Mouse (Mus musculus): Measurements from ENCODE around the gene Sf3a3. TPM values are rescaled to one million over a fixed set of nuclear protein-coding genes. Genes with fewer than 3 reads are reported as not detected.

Sf3a3 gene
- polyA plus RNA-seq (2012; rRNA removed) = 24.2 and 24.7 TPM in 2 replicates

DNA sequence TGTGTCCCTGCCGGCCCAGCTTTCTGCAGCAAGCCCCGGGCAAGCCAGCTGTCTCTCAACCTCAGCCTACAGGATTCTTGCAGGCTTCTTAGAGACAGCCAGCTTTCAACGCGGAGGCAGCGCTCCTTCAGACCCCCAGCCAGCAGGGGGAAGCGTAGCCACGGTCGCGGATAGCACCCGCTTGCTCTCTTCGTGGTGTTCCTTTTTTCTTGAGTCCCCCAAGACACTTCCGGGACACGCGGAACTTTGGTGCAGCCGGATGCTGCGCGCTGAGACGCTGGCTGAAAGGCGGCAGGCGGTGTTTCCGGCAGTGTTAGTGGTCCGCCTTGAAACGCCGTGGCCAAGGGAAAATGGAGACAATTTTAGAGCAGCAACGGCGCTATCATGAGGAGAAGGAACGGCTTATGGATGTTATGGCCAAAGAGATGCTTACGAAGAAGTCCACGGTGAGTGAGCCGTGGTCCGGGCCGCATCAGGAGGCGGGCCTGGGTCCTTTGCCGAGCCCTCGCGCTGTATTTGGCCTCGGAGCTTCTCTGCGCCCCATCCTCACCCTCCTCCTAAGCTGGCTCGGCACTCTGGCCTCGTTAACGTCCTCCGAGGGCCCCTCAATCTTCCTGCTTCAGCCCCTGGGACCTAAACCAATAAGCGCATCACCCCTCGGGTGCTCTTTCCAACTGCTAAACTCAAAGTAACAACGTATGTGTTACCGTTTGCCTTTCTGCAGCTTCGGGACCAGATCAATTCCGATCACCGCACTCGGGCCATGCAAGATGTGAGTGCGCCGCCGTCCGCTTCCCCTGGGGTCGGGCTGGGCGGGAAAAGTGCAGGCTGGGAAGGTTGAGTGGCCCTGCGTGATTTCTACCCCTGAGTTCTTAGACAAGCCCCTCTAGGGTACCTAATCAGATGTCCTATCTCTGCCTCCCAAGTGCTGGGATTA is at the start of gene Sf3a3:
TSS of gene Sf3a3 (plus strand) at position 232 of the 937 bp plus-strand sequence.
- TF ChIP-seq CTCF (IDR thresholded peaks at IDR 0.05; ENCODE audit: control insufficient read depth, insufficient read depth, insufficient replicate concordance, low read depth, low read length) (peak; percentile 68; the same call in 1 of the 2 replicates), POLR2A (IDR thresholded peaks at IDR 0.05; ENCODE audit: control insufficient read depth, low read depth, low read length) (peak; percentile 71; the same call in 1 of the 2 replicates)
- Histone ChIP-seq H3K4me3 (ENCODE audit: control insufficient read depth, low read depth, low read length) (peak within 1 kb of the TSS; percentile 100), H3K36me3 (ENCODE audit: control insufficient read depth, insufficient read depth, low read length) (peaks cover 2% of the 10 kb centered on the region), H3K27me3 (ENCODE audit: control insufficient read depth, insufficient read depth, low read length) (no peaks in the 10 kb centered on the region), H3K27ac (ENCODE audit: control insufficient read depth, insufficient read depth, low read depth, low read length) (peak within 1 kb of the TSS; percentile 90), H3K4me1 (ENCODE audit: control insufficient read depth, insufficient read depth, low read length) (peaks cover 3% of the 10 kb centered on the region)

DNA sequence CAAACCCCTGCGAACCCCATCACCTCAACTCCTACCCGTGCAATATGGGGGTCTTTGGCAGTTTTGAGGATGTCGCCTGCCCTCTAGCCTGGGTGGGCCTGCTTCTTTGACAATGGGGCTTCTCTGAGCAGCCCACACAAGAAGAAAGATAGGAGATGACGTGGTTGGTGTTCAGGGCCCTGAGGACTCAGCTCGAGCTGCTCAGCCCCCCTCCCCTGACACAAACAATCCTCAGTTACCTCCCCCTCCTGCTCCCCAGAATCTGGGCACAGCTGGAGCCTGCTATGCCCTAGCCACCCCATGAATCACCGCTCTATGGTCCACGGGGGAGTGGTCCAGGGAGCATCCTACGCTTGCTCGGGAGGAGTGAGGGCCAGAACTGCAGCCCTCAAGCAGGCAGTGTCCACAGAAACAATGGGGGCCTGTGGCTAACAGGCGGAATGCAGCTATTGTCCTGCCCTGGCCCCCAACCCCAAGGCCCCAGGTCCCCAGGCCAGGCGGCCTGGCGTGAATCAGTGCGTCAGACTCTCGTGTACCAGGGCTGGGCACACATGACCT is 47.0 kb upstream of the Sf3a3 start:
- Histone ChIP-seq H3K36me3 (ENCODE audit: control insufficient read depth, insufficient read depth, low read length) (no peaks in the 10 kb centered on the region), H3K4me3 (ENCODE audit: control insufficient read depth, low read depth, low read length) (peak overlapping the region; percentile 57), H3K27me3 (ENCODE audit: control insufficient read depth, insufficient read depth, low read length) (no peaks in the 10 kb centered on the region), H3K4me1 (ENCODE audit: control insufficient read depth, insufficient read depth, low read length) (peaks cover 9% of the 10 kb centered on the region), H3K27ac (ENCODE audit: control insufficient read depth, insufficient read depth, low read depth, low read length) (no peak overlapping the region)
- no peak for TF ChIP-seq POLR2A (IDR thresholded peaks at IDR 0.05; ENCODE audit: control insufficient read depth, low read depth, low read length)
- TF ChIP-seq CTCF (IDR thresholded peaks at IDR 0.05; ENCODE audit: control insufficient read depth, insufficient read depth, insufficient replicate concordance, low read depth, low read length) = no peak

DNA sequence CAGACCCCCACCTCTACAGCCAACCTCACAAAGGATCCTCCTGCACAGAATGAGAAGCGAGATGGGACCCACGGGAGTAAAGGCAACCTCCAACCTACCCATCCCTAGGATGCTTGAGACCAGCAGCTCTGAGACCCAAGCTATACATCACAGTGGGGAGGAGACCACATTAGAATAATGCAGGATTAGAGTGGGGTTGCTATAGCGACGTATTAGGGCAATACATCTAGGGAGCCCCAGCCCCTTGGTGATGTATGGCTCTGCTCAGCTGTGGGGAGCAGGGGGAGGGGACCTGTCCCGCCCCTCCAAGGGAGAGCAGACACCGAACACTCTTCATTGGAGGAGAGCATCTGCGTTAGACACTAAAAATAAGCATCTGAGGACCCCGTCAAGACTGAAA is 46.5 kb upstream of the Sf3a3 start:
- Histone ChIP-seq H3K4me3 (ENCODE audit: control insufficient read depth, low read depth, low read length) (peak overlapping the region; percentile 57), H3K4me1 (ENCODE audit: control insufficient read depth, insufficient read depth, low read length) (peaks cover 14% of the 10 kb centered on the region), H3K36me3 (ENCODE audit: control insufficient read depth, insufficient read depth, low read length) (no peaks in the 10 kb centered on the region), H3K27ac (ENCODE audit: control insufficient read depth, insufficient read depth, low read depth, low read length) (no peak overlapping the region), H3K27me3 (ENCODE audit: control insufficient read depth, insufficient read depth, low read length) (no peaks in the 10 kb centered on the region)
- TF ChIP-seq POLR2A (IDR thresholded peaks at IDR 0.05; ENCODE audit: control insufficient read depth, low read depth, low read length) = no peak
- no peak for TF ChIP-seq CTCF (IDR thresholded peaks at IDR 0.05; ENCODE audit: control insufficient read depth, insufficient read depth, insufficient replicate concordance, low read depth, low read length)

DNA sequence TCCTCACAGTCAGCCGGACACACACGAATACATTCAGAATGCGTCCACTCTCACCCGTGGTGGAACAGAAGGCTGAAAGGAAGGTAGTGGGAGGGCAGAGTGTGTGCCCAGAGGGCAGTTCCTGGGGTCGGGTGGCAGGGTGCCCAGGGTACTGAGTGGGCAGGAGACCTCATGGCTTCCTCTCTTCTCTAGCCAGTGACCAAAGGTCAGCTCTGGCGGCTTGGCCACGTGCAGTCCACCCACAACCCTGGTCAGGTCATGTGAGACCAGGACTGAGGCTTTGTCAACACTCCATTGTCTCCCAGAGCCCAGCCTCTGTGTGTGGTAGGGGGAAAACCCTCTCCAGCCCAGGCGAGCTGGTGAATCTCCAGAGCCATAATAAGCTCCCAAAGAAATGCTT is 44.3 kb upstream of the Sf3a3 start:
- Histone ChIP-seq H3K27ac (ENCODE audit: control insufficient read depth, insufficient read depth, low read depth, low read length) (no peak overlapping the region), H3K4me1 (ENCODE audit: control insufficient read depth, insufficient read depth, low read length) (peaks cover 16% of the 10 kb centered on the region), H3K27me3 (ENCODE audit: control insufficient read depth, insufficient read depth, low read length) (no peaks in the 10 kb centered on the region), H3K36me3 (ENCODE audit: control insufficient read depth, insufficient read depth, low read length) (no peaks in the 10 kb centered on the region), H3K4me3 (ENCODE audit: control insufficient read depth, low read depth, low read length) (no peak overlapping the region)
- no peak for TF ChIP-seq POLR2A (IDR thresholded peaks at IDR 0.05; ENCODE audit: control insufficient read depth, low read depth, low read length)
- TF ChIP-seq CTCF (IDR thresholded peaks at IDR 0.05; ENCODE audit: control insufficient read depth, insufficient read depth, insufficient replicate concordance, low read depth, low read length) = no peak

DNA sequence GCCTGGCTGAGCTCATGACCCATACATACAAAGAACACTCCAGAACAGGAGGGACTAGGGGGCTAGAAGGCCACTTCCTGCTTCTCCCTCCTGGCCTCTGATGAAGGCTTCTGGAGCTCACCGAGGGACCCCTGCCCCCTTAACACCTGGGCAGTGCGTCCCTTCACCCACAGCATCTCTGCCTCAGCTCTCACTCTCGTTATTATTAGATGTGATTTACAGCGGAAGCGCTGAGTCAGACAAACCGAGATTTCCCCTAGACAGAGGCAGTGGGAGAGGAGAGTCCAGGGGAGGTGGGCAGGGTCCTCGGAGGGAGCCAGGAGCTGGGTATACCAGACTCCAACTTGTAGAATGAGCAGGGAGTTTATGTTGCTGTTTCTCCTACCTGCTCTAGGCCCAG is 43.0 kb upstream of the Sf3a3 start:
- H3K36me3 ChIP-seq (ENCODE audit: control insufficient read depth, insufficient read depth, low read length) = no peaks in the 10 kb centered on the region
- no peak overlapping the region for H3K4me3 ChIP-seq (ENCODE audit: control insufficient read depth, low read depth, low read length)
- peaks cover 16% of the 10 kb centered on the region for H3K4me1 ChIP-seq (ENCODE audit: control insufficient read depth, insufficient read depth, low read length)
- H3K27me3 ChIP-seq (ENCODE audit: control insufficient read depth, insufficient read depth, low read length) = no peaks in the 10 kb centered on the region
- H3K27ac ChIP-seq (ENCODE audit: control insufficient read depth, insufficient read depth, low read depth, low read length) = no peak overlapping the region
- TF ChIP-seq POLR2A (IDR thresholded peaks at IDR 0.05; ENCODE audit: control insufficient read depth, low read depth, low read length) (no peak), CTCF (IDR thresholded peaks at IDR 0.05; ENCODE audit: control insufficient read depth, insufficient read depth, insufficient replicate concordance, low read depth, low read length) (no peak)

DNA sequence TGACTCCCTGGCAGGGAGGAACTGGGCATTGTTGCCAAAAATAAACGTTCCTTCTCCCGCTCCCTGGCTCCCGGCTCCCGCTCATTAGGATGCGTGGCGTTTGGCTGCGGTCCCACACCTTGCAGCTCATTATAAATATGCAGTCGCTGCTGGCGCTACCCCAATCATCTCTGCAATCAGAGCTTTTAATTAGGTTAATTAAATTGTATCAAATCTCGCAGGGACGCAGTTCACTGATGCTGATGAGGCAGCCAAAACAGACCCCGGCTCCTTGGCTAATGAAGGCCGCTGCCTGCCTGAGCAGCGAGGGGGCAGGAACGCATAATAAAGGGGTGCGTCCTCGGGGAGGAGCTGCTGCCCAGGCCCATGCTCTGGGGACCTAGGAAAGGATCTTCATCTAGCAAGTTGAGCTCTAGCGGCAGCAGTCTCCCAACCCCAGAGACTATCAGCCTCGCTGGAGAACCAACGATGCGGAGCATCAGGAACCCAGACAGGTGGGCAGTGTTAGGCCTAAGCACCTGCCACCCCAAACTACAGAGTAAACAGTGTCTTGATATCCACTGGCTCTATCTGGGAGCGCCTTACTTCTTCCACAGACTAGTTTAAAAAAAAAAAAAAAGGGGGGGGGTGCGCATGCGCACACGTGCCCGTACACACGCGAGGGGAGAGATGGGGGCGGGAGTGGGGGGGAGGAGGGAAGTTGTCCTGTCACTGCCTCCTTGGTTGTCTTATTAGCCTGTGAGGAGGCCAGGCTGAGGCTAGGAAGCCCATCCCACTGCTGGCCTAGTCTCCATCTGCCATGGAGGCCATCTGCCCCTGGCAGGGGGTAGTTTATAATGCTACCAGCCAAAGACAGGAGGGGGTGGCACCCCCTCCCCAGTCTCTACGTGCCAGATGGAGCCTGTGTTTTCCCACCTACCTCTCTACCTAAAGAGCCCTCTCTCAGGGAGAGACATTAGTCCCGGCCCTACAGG is 41.9 kb upstream of the Sf3a3 start:
- Histone ChIP-seq H3K4me3 (ENCODE audit: control insufficient read depth, low read depth, low read length) (peak overlapping the region; percentile 62), H3K27me3 (ENCODE audit: control insufficient read depth, insufficient read depth, low read length) (no peaks in the 10 kb centered on the region)

More for the DNA sequence above, 41.9 kb upstream of the Sf3a3 start:
- Histone ChIP-seq H3K4me1 (ENCODE audit: control insufficient read depth, insufficient read depth, low read length) (peaks cover 16% of the 10 kb centered on the region), H3K36me3 (ENCODE audit: control insufficient read depth, insufficient read depth, low read length) (no peaks in the 10 kb centered on the region), H3K27ac (ENCODE audit: control insufficient read depth, insufficient read depth, low read depth, low read length) (no peak overlapping the region)
- no peak for TF ChIP-seq CTCF (IDR thresholded peaks at IDR 0.05; ENCODE audit: control insufficient read depth, insufficient read depth, insufficient replicate concordance, low read depth, low read length)
- TF ChIP-seq POLR2A (IDR thresholded peaks at IDR 0.05; ENCODE audit: control insufficient read depth, low read depth, low read length) = no peak

Measured in testis, adult 2 months (tissue).